Mouse (Mus musculus) limb, embryonic 12.5 days (tissue): ENCODE data around the gene Idh3b. TPM values are rescaled to one million over a fixed set of nuclear protein-coding genes. Genes with fewer than 3 reads are reported as not detected.

ENCODE experiments used
- ATAC-seq: fragments of 200-750 bp; cut with Nextera tagmentation; 2 replicates; pipeline ENCODE4 v1.8.0; 2017; ENCODE audit warnings: low read depth, moderate TSS enrichment; ENCODE audit not compliant: insufficient number of reproducible peaks, insufficient read depth, low FRiP score, low TSS enrichment
- H3K27ac ChIP-seq: fragments of 300-500 bp; sonication (generic); 2 replicates; pipeline ENCODE4 v1.5.1; 2016; ENCODE audit warnings: mild to moderate bottlenecking, moderate library complexity
- H3K27me3 ChIP-seq: fragments of 300-500 bp; sonication (generic); 2 replicates; pipeline ENCODE4 v1.6.1; 2016; ENCODE audit warnings: mild to moderate bottlenecking, moderate library complexity
- H3K36me3 ChIP-seq: fragments of 300-500 bp; sonication (generic); 2 replicates; pipeline ENCODE4 v1.6.1; 2016; ENCODE audit warnings: mild to moderate bottlenecking, moderate library complexity
- H3K4me1 ChIP-seq: fragments of 300-500 bp; sonication (generic); replicated peaks from 2 replicates; pipeline ENCODE4 v1.6.1; 2016
- H3K4me2 ChIP-seq: fragments of 300-500 bp; sonication (generic); 2 replicates; pipeline ENCODE4 v1.6.1; 2016; ENCODE audit warnings: mild to moderate bottlenecking, moderate library complexity
- H3K4me3 ChIP-seq: fragments of 300-500 bp; sonication (generic); replicated peaks from 2 replicates; pipeline ENCODE4 v1.5.1; 2016; ENCODE audit warnings: mild to moderate bottlenecking
- H3K9ac ChIP-seq: fragments of 300-500 bp; sonication (generic); replicated peaks from 2 replicates; pipeline ENCODE4 v1.6.1; 2016; ENCODE audit warnings: mild to moderate bottlenecking, moderate library complexity
- H3K9me3 ChIP-seq: fragments of 300-500 bp; sonication (generic); 2 replicates; pipeline ENCODE4 v1.6.1; 2016; ENCODE audit warnings: mild to moderate bottlenecking, moderate library complexity
- WGBS: fragments of 180-500 bp; shearing (Covaris S2); methylation state at CpG from one replicate; pipeline ENCODE4 v1.1.7; 2016; 5-methylcytosine and 5-hydroxymethylcytosine counted together
- polyA plus RNA-seq: library from polyadenylated mRNA; unstranded; fragments of >200 nt; fragmentation: Nextera tagmentation; extraction: Ambion mirVana; gene quantifications from 2 replicates; pipeline ENCODE4 v1.2.1, GENCODE M21; 2016

Idh3b gene
- polyA plus RNA-seq, 1 experiment from 2014 or later: 141 TPM

DNA sequence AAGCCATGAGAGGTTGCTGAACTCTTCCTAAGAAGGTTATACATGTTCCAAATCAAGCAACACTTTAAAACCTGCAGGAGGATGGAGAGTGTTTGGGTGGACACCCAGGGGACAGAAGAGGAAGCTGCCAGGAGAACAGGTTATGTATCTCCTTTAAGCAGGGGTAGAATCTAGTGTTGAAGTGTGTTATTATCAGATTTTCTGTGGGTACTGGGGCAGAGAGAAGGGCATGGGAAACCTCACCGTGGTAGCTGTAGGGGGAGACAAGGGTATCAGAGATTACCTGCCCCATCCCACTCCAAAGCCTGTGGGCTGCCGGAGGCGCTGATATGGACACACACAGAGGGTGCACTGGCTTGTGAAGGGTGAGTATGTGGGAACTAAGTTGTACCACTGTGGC is 8.7 kb upstream of the Idh3b start:
- Histone ChIP-seq H3K4me3 (no peak overlapping the region), H3K4me1 (peaks cover 32% of the 10 kb centered on the region), H3K27me3 (peaks cover 53% of the 10 kb centered on the region), H3K36me3 (peaks cover 3% of the 10 kb centered on the region; the same call in 1 of the 2 replicates), H3K9ac (no peak overlapping the region), H3K27ac (no peak overlapping the region), H3K4me2 (no peak overlapping the region), H3K9me3 (no peaks in the 10 kb centered on the region)
- WGBS: 51% methylated on average over 3 of the region's 3 CpGs
- no peak for ATAC-seq

DNA sequence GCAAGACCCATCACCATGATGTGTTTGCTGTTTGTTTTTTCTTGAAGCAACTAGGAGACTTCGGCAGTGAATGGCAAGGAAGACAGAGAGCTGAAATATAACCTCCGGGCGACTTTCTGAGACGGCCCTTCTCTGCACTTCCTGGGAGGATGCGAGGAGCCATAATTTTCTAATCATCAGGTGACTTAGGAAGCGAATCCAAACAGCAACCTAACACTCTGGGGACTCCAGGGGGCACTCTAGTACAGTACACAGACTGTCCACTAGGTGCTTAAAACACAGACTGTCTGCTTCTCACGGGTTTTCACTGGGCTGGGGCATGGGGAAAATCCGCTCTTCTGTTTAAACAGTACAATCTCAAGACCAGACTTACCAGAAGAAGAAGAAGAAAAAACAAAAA is 7.1 kb upstream of the Idh3b start:
- Histone ChIP-seq H3K9me3 (no peaks in the 10 kb centered on the region), H3K4me1 (peaks cover 26% of the 10 kb centered on the region), H3K27ac (no peak overlapping the region), H3K27me3 (peaks cover 37% of the 10 kb centered on the region), H3K4me2 (no peak overlapping the region), H3K36me3 (no peaks in the 10 kb centered on the region), H3K9ac (no peak overlapping the region), H3K4me3 (no peak overlapping the region)
- ATAC-seq: no peak
- WGBS: 10% methylated on average over 8 of the region's 8 CpGs

GRCm38 (mm10) chr2:130289086-130289485 is 4.7 kb upstream of the Idh3b start:
- H3K36me3 ChIP-seq: no peaks in the 10 kb centered on the region
- no peak overlapping the region for H3K4me2 ChIP-seq
- no peak overlapping the region for H3K27ac ChIP-seq
- H3K9ac ChIP-seq: no peak overlapping the region; the same call in 1 of the 2 replicates
- WGBS: 65% methylated on average over 4 of the region's 4 CpGs
- ATAC-seq: no peak
- H3K4me1 ChIP-seq: peaks cover 13% of the 10 kb centered on the region; the same call in 1 of the 2 replicates
- H3K9me3 ChIP-seq: no peaks in the 10 kb centered on the region
- no peak overlapping the region for H3K4me3 ChIP-seq
- H3K27me3 ChIP-seq: peaks cover 18% of the 10 kb centered on the region

DNA sequence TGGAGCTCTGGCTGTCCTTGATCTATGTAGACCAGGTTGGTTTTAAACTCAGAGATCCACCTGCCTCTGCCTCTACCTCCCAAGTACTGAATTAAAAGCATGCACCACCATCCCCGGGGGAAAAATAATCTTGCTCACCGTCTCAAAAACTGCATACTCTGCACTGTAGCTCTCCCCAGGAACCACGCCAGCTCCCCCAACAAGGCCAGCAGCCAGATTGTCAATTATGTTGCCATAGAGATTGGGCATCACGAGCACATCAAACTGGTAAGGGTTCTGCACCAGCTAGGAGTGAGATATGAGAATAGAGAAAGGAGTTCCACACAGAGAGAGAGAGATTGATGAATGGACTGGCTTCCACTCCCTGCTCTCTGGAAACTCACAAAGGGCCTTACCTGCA is 3.5 kb downstream of the Idh3b start:
- H3K9ac ChIP-seq: no peak overlapping the region

DNA sequence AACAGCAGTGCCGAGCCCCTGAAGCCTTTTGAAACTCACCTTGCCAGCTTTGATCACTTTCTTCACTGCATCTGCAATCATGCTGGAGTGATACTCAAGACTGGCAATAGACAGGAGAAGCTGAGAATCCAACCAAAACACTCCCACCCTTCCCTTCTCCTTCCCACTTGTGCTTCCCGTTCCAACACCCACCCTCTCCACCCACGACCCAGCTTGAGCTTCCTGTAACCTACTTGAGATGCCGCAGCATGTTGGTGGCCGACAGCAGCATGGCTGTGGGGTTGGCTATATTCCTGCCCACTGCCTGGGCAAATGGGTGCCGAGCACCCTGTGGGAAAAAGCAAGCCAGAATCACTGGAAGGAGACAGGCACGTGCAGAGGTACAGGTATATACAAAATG is 4.1 kb downstream of the Idh3b start:
- H3K4me3 ChIP-seq: no peak overlapping the region
- no peak for ATAC-seq
- 65% methylated on average over 7 of the region's 7 CpGs for WGBS

More for the DNA sequence above, 3.5 kb downstream of the Idh3b start:
- Histone ChIP-seq H3K27ac (no peak overlapping the region), H3K4me1 (peaks cover 20% of the 10 kb centered on the region), H3K27me3 (no peaks in the 10 kb centered on the region), H3K4me2 (no peak overlapping the region), H3K36me3 (peaks cover 57% of the 10 kb centered on the region), H3K4me3 (no peak overlapping the region), H3K9me3 (no peaks in the 10 kb centered on the region)
- 80% methylated on average over 4 of the region's 4 CpGs for WGBS
- no peak for ATAC-seq

GRCm38 (mm10) chr2:130279600-130280091 is 4.7 kb downstream of the Idh3b start:
- H3K4me2 ChIP-seq: no peak overlapping the region
- no peak overlapping the region for H3K4me3 ChIP-seq
- peaks cover 65% of the 10 kb centered on the region for H3K36me3 ChIP-seq
- H3K9me3 ChIP-seq: no peaks in the 10 kb centered on the region
- H3K27ac ChIP-seq: no peak overlapping the region
- H3K9ac ChIP-seq: no peak overlapping the region
- WGBS: 37% methylated on average over 8 of the region's 8 CpGs
- no peaks in the 10 kb centered on the region for H3K27me3 ChIP-seq
- H3K4me1 ChIP-seq: peaks cover 27% of the 10 kb centered on the region
- ATAC-seq: no peak

More for the DNA sequence above, 4.1 kb downstream of the Idh3b start:
- H3K27me3 ChIP-seq: no peaks in the 10 kb centered on the region
- H3K36me3 ChIP-seq: peaks cover 63% of the 10 kb centered on the region
- no peak overlapping the region for H3K9ac ChIP-seq
- H3K9me3 ChIP-seq: no peaks in the 10 kb centered on the region
- no peak overlapping the region for H3K27ac ChIP-seq
- H3K4me2 ChIP-seq: no peak overlapping the region
- peaks cover 26% of the 10 kb centered on the region for H3K4me1 ChIP-seq

DNA sequence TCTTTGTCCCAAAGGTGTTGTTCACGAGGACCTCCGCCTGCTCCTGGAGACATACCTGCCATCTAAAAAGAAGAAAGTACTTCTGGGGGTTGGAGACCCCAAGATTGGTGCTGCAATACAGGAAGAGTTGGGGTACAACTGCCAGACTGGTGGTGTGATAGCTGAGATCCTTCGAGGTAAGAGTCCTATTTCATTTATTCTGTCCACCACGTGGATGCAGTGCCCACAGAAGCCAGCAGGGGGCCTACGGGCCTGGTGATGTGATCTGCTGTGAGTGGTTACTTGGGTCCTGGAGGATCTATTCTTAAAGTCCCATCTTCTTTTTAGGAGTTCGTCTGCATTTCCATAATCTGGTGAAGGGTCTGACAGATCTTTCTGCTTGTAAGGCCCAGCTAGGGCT is 8.7 kb downstream of the Idh3b start:
- Histone ChIP-seq H3K9ac (no peak overlapping the region), H3K4me1 (peaks cover 19% of the 10 kb centered on the region), H3K27me3 (no peaks in the 10 kb centered on the region), H3K27ac (no peak overlapping the region), H3K9me3 (no peaks in the 10 kb centered on the region), H3K36me3 (peaks cover 54% of the 10 kb centered on the region), H3K4me3 (peak overlapping the region; percentile 86), H3K4me2 (peak overlapping the region; percentile 88)
- 48% methylated on average over 6 of the region's 6 CpGs for WGBS
- no peak for ATAC-seq

DNA sequence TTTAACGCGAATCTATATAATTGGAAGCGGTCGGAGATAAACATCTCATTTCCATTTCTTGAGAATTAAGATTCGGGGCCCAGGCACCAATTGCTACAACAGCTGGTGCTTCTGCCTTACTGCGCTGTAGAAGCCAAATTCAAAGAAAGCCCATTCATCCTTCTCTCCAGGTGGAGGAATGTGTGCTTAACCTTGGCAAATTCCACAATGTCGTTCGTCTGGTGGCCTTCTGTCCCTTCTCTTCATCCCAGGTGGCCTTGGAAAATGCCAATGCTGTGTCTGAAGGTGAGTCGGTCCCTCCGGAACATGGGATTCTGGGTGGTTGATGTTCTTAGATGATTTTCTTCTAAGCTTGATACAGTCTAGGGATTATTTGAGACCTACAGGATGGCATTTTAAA is 9.5 kb downstream of the Idh3b start:
- peak overlapping the region; percentile 86 for H3K4me3 ChIP-seq
- H3K9ac ChIP-seq: peak overlapping the region; percentile 93
- 1% methylated on average over 10 of the region's 10 CpGs for WGBS
- H3K27me3 ChIP-seq: no peaks in the 10 kb centered on the region
- peaks cover 19% of the 10 kb centered on the region for H3K4me1 ChIP-seq
- ATAC-seq: no peak
- H3K27ac ChIP-seq: peak overlapping the region; percentile 98; the same call in 1 of the 2 replicates
- peak overlapping the region; percentile 88 for H3K4me2 ChIP-seq
- no peaks in the 10 kb centered on the region for H3K9me3 ChIP-seq
- peaks cover 46% of the 10 kb centered on the region for H3K36me3 ChIP-seq

DNA sequence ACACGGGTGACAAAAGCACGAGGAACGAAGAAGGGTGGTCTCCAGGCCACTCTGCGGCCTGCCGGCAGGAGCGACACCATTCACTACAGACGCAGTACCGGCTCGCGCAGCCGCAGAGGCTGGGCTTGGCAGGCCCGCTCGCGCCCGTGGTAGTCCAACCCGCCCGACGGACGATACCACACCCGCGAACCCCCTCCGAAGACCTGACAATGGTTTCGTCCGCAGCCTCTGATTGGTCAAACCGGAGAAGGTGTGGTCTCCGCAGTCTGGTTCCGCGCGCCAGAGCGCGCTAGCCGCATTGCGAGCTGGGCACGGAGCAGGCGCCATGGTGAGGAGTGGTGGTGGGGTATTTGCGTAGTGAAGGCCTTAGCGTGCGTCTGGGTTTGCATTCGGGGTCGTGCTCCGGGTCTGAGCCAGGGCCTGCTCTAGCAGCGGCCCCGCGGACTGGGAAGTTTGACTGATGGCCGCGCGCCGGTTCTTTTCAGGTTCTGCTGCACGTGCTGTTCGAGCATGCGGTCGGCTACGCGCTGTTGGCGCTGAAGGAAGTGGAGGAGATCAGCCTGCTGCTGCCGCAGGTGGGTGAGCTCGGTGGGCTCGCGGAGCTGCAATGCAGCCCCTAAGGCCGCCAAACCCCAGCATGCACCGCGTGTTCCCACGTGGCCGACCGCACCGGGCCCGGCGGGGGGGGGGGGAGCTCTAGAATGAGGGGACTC is 10.0 kb downstream of the Idh3b start, which contains the start of gene Nop56:
Gene Nop56 (plus strand): TSS at position 282 of the 713 bp plus-strand sequence.
- Histone ChIP-seq H3K27me3 (no peaks in the 10 kb centered on the region), H3K4me3 (peak within 1 kb of the TSS; percentile 86), H3K36me3 (peaks cover 40% of the 10 kb centered on the region), H3K9ac (peak within 1 kb of the TSS; percentile 93), H3K27ac (peak within 1 kb of the TSS; percentile 98), H3K4me1 (peaks cover 19% of the 10 kb centered on the region), H3K4me2 (peak within 1 kb of the TSS; percentile 88), H3K9me3 (no peaks in the 10 kb centered on the region)
- WGBS: under 1% methylated on average over 68 of the region's 68 CpGs
- ATAC-seq: peak; percentile 98

- ATAC-seq: no peak
- 4% methylated on average over 14 of the region's 14 CpGs for WGBS
Measured at GRCm38 (mm10) chr2:130273732-130274131, 10.6 kb downstream of the Idh3b start.

DNA sequence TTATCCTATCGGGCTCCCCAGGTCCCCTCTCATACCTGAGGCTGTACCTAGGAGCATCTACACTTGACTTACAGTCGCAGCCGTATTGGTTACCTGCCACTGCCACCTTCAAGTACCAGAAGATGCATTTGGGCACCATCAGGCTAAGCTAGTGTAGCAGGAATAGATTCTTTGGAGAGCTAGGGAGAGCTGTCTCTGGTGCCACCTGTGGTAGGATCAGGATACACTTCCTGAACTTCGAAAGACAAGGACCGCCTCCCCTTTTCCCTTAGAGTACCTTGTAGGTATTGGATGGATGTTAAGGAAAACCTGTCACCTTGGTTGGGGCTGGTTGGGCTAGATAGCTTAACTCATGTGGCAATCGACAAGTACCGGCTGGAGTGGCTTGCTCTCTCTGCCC is 16.3 kb downstream of the Idh3b start:
- ATAC-seq: no peak
- no peak overlapping the region for H3K4me2 ChIP-seq
- 75% methylated on average over 7 of the region's 7 CpGs for WGBS
- H3K9me3 ChIP-seq: no peaks in the 10 kb centered on the region
- no peak overlapping the region for H3K4me3 ChIP-seq
- no peaks in the 10 kb centered on the region for H3K27me3 ChIP-seq
- no peak overlapping the region for H3K27ac ChIP-seq
- no peaks in the 10 kb centered on the region for H3K36me3 ChIP-seq
- no peak overlapping the region for H3K9ac ChIP-seq
- H3K4me1 ChIP-seq: no peaks in the 10 kb centered on the region; the same call in 1 of the 2 replicates

More at GRCm38 (mm10) chr2:130273732-130274131, 10.6 kb downstream of the Idh3b start:
- Histone ChIP-seq H3K4me2 (peak overlapping the region; percentile 88), H3K27ac (peak overlapping the region; percentile 98), H3K9me3 (no peaks in the 10 kb centered on the region), H3K36me3 (peaks cover 37% of the 10 kb centered on the region), H3K27me3 (no peaks in the 10 kb centered on the region), H3K9ac (peak overlapping the region; percentile 93), H3K4me1 (peaks cover 19% of the 10 kb centered on the region), H3K4me3 (peak overlapping the region; percentile 86)
